19 mouse cellular contexts compared by ENCODE assay signal in the genomic region with DNA sequence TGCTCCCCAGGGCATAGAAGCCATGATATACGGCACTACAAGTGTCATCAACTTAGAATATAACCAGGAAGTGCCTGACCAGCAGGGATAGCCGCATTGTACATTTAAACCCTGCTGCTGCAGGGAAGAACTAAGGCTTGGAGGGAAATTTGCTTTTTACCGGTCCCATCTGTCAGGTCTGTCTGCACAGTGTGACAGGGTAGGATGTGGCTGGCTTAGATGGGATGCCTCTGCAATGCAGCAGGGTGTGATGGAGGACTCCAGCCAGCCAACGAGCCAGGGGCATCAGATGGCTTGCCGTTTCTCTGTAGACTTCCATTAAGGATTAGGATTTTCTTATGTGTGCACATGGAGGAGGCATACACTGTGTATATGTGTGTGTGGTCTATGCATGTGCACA.
A peak's percentile ranks its signal among the peaks of the same experiment; 100 is the strongest.
DNase-seq lines count a peak whose midpoint lies in the region; ATAC-seq and TF ChIP-seq lines count a peak whose summit lies in the region.
"Had no signal": no experiment of that assay in that cellular context is flagged by ENCODE, and none has a peak within 500 bp of the region (broad histone marks: within the 10 kb centered on the region; RNA-seq: fewer than 3 reads in every experiment).

No protein-coding gene starts in this region.

- TF ChIP-seq POLR2A in cerebellum, adult 2 months (IDR thresholded peaks at IDR 0.05; ENCODE audit: borderline replicate concordance, insufficient read depth, low read length): no peak

- DNase-seq in hindbrain, postnatal 0 days (ENCODE audit: low spot score): peak; percentile 32
- no peak for DNase-seq in hindbrain, embryonic 10.5 days (ENCODE audit: low spot score)
- DNase-seq in neural tube, embryonic 11.5 days (ENCODE audit: low spot score): peak; percentile 23
- peak; percentile 69 to 84 for DNase-seq in cerebellum, adult 2 months
- peak; percentile 63 to 67 for DNase-seq in cerebellum, postnatal 36 days
- DNase-seq in left cerebral cortex, adult 8-10 months (ENCODE audit: low spot score in 2 of 2): no peak
- DNase-seq: B cell, adult 2 months; gastrocnemius, postnatal 25 days; kidney, adult 11 months; kidney, postnatal 10 days; liver; thymus, postnatal 36 days had no signal

- H3K4me3 ChIP-seq in hindbrain, postnatal 0 days (ENCODE audit: low read length): no peak overlapping the region
- H3K4me3 ChIP-seq in hindbrain, embryonic 10.5 days: no peak overlapping the region
- H3K4me3 ChIP-seq in neural tube, embryonic 11.5 days (ENCODE audit: low read depth, low read length): no peak overlapping the region
- no peak overlapping the region for H3K4me3 ChIP-seq in neural tube, embryonic 15.5 days (replicated peaks)
- H3K4me3 ChIP-seq in cerebellum, adult 2 months (replicated peaks; ENCODE audit: insufficient read depth, low read depth, low read length): no peak overlapping the region
- H3K4me3 ChIP-seq: forebrain, embryonic 10.5 days; heart, embryonic 15.5 days; layer of hippocampus, adult 2 months; neural tube, embryonic 12.5 days had no signal

- ATAC-seq in hindbrain, postnatal 0 days: no peak
- ATAC-seq in neural tube, embryonic 11.5 days (ENCODE audit: insufficient read depth, low FRiP score, low TSS enrichment): peak; percentile 72
- no peak for ATAC-seq in neural tube, embryonic 15.5 days (ENCODE audit: low FRiP score)
- ATAC-seq in megakaryocyte progenitor cell, adult 5-6 weeks (replicated peaks; ENCODE audit: poor library complexity): no peak
- ATAC-seq: lung, postnatal 0 days had no signal

- H3K36me3 ChIP-seq in hindbrain, postnatal 0 days (ENCODE audit: insufficient read depth, low read length): no peaks in the 10 kb centered on the region
- no peaks in the 10 kb centered on the region for H3K36me3 ChIP-seq in hindbrain, embryonic 10.5 days
- no peaks in the 10 kb centered on the region for H3K36me3 ChIP-seq in neural tube, embryonic 11.5 days (ENCODE audit: control insufficient read depth, insufficient read depth, low read length)
- no peaks in the 10 kb centered on the region for H3K36me3 ChIP-seq in neural tube, embryonic 15.5 days
- H3K36me3 ChIP-seq: forebrain, embryonic 10.5 days; heart, embryonic 15.5 days; neural tube, embryonic 12.5 days had no signal

- H3K4me2 ChIP-seq in hindbrain, postnatal 0 days (ENCODE audit: low read depth, low read length): no peak overlapping the region
- H3K4me2 ChIP-seq in neural tube, embryonic 11.5 days (ENCODE audit: low read depth): no peak overlapping the region
- H3K4me2 ChIP-seq in neural tube, embryonic 15.5 days: no peak overlapping the region
- H3K4me2 ChIP-seq: heart, embryonic 15.5 days; neural tube, embryonic 12.5 days had no signal

- no peak for TF ChIP-seq CTCF in hindbrain, postnatal 0 days (IDR thresholded peaks at IDR 0.05; ENCODE audit: low read depth)
- no peak; the same call in 1 of the 2 replicates for TF ChIP-seq CTCF in cerebellum, adult 2 months (IDR thresholded peaks at IDR 0.05; ENCODE audit: borderline replicate concordance, insufficient read depth, low read depth, low read length)

- no peak overlapping the region for H3K9ac ChIP-seq in hindbrain, postnatal 0 days (replicated peaks; ENCODE audit: low read length)
- no peak overlapping the region for H3K9ac ChIP-seq in neural tube, embryonic 11.5 days (ENCODE audit: low read length)
- no peak overlapping the region for H3K9ac ChIP-seq in neural tube, embryonic 15.5 days (replicated peaks)
- H3K9ac ChIP-seq: heart, embryonic 15.5 days; neural tube, embryonic 12.5 days had no signal

- no peaks in the 10 kb centered on the region for H3K9me3 ChIP-seq in hindbrain, postnatal 0 days (ENCODE audit: low read length)
- peaks cover 9% of the 10 kb centered on the region; the same call in 1 of the 2 replicates for H3K9me3 ChIP-seq in hindbrain, embryonic 10.5 days
- H3K9me3 ChIP-seq in neural tube, embryonic 11.5 days (ENCODE audit: control insufficient read depth, low read length): no peaks in the 10 kb centered on the region
- no peaks in the 10 kb centered on the region for H3K9me3 ChIP-seq in neural tube, embryonic 15.5 days (replicated peaks)
- H3K9me3 ChIP-seq: heart, embryonic 15.5 days; neural tube, embryonic 12.5 days had no signal

- H3K27me3 ChIP-seq in hindbrain, postnatal 0 days (ENCODE audit: insufficient read depth, low read length): no peaks in the 10 kb centered on the region
- no peaks in the 10 kb centered on the region for H3K27me3 ChIP-seq in hindbrain, embryonic 10.5 days (ENCODE audit: insufficient read depth, poor library complexity, severe bottlenecking)
- H3K27me3 ChIP-seq in neural tube, embryonic 11.5 days (ENCODE audit: control insufficient read depth, insufficient read depth, low read length): no peaks in the 10 kb centered on the region
- H3K27me3 ChIP-seq in neural tube, embryonic 15.5 days (replicated peaks): no peaks in the 10 kb centered on the region
- no peaks in the 10 kb centered on the region for H3K27me3 ChIP-seq in cerebellum, adult 2 months (ENCODE audit: control insufficient read depth, insufficient read depth, low read length)
- H3K27me3 ChIP-seq: heart, embryonic 15.5 days; neural tube, embryonic 12.5 days had no signal

- no peak overlapping the region for H3K27ac ChIP-seq in hindbrain, postnatal 0 days
- no peak overlapping the region for H3K27ac ChIP-seq in hindbrain, embryonic 10.5 days
- no peak overlapping the region for H3K27ac ChIP-seq in neural tube, embryonic 11.5 days (ENCODE audit: low read depth, low read length)
- no peak overlapping the region for H3K27ac ChIP-seq in neural tube, embryonic 15.5 days (replicated peaks)
- H3K27ac ChIP-seq in cerebellum, adult 2 months (ENCODE audit: insufficient read depth, low read length): no peak overlapping the region
- H3K27ac ChIP-seq: forebrain, embryonic 10.5 days; heart, embryonic 15.5 days; layer of hippocampus, adult 2 months; neural tube, embryonic 12.5 days had no signal

- H3K4me1 ChIP-seq in hindbrain, postnatal 0 days (ENCODE audit: insufficient read depth, low read length): no peaks in the 10 kb centered on the region
- H3K4me1 ChIP-seq in hindbrain, embryonic 10.5 days (replicated peaks): peaks cover 10% of the 10 kb centered on the region
- H3K4me1 ChIP-seq in neural tube, embryonic 11.5 days (ENCODE audit: control insufficient read depth, insufficient read depth, low read length): no peaks in the 10 kb centered on the region
- peaks cover 11% of the 10 kb centered on the region; the same call in 1 of the 2 replicates for H3K4me1 ChIP-seq in neural tube, embryonic 15.5 days
- H3K4me1 ChIP-seq in cerebellum, adult 2 months (ENCODE audit: control insufficient read depth, insufficient read depth, low read length): peaks cover 7% of the 10 kb centered on the region; the same call in 1 of the 2 replicates

- WGBS in hindbrain, postnatal 0 days: 40% methylated on average over 5 of the region's 5 CpGs
- WGBS in hindbrain, embryonic 10.5 days: 75% methylated on average over 5 of the region's 5 CpGs
- WGBS in neural tube, embryonic 11.5 days: 34% methylated on average over 5 of the region's 5 CpGs
- 23% methylated on average over 5 of the region's 5 CpGs for WGBS in neural tube, embryonic 15.5 days
- WGBS in cerebellum, adult 2 months: 14% methylated on average over 5 of the region's 5 CpGs

Comparison
In these comparisons a context has a peak if more than half of its experiments do, and no peak if none do; other contexts are left out.
1. DNase-seq: peak in hindbrain, postnatal 0 days (single experiment), neural tube, embryonic 11.5 days (single experiment), cerebellum, adult 2 months (2 of 2) and cerebellum, postnatal 36 days (2 of 2); none in hindbrain, embryonic 10.5 days (single experiment) and left cerebral cortex, adult 8-10 months (0 of 2).